Mouse (Mus musculus): ENCODE measurements around the gene Enpep. TPM values are rescaled to one million over a fixed set of nuclear protein-coding genes. Genes with fewer than 3 reads are reported as not detected.

Enpep gene
- polyA plus RNA-seq, 1 experiment from 2014 or later, result 1.3 TPM

DNA sequence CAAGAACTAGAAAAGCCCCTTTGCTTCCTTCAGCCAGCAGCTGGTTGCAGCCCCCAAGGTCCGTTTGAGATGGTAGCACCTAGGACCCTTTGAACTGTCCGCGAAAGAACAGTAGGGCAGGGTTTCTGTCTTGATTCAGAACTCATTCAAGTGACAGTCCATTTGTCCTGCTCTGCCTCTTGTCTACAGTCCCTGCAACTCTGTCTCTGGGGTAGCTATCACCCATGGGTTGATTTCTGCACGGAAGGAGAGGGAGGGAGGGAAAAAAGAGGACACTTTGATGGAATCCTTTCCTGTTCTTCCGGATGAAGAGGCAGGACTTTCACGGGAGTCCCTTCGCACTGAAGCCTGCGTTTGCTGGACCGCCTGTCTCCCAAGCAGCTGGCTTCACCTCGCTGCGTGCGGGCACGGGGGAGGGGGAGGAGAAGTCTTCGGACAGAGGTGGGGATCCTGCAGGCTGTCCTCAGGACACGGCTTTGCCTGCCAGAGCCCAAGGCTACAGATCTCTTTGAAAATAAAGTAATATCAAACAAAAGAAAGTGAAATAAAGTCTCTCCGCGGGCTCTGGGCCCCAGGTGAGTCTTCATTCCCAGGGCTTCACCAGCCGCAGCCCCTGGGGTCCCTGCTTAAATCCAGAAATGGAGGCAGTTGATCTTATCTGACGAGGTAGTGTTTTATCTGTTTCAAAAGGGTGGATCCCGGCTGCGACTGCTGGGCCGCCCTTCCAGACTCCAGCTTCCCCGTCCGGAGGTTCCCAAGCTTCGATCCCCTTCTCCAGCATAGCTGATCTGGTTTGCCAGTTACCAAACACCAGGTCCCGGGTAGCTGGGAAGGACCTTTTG, 108.3 kb downstream of the Enpep start:
- H3K27ac ChIP-seq (replicated peaks; ENCODE audit: low read depth, low read length), result no peak overlapping the region
- H3K9me3 ChIP-seq (ENCODE audit: control insufficient read depth, low read length), result no peaks in the 10 kb centered on the region
- no peak overlapping the region for H3K9ac ChIP-seq (replicated peaks; ENCODE audit: low read length)
- no peaks in the 10 kb centered on the region for H3K4me1 ChIP-seq (ENCODE audit: control insufficient read depth, insufficient read depth, low read length)
- peak overlapping the region; percentile 15; the same call in 1 of the 2 replicates for H3K4me2 ChIP-seq (ENCODE audit: low read length)
- DNase-seq (peak; percentile 26), ATAC-seq (ENCODE audit: low FRiP score, low TSS enrichment) (no peak)
- H3K27me3 ChIP-seq (ENCODE audit: control insufficient read depth, insufficient read depth, low read length), result peaks cover 90% of the 10 kb centered on the region
- no peaks in the 10 kb centered on the region for H3K36me3 ChIP-seq (ENCODE audit: control insufficient read depth, insufficient read depth, low read length)
- H3K4me3 ChIP-seq (replicated peaks; ENCODE audit: low read depth, low read length), result peak overlapping the region; percentile 7; the same call in 1 of the 2 replicates
- WGBS, result under 1% methylated on average over 26 of the region's 26 CpGs

DNA sequence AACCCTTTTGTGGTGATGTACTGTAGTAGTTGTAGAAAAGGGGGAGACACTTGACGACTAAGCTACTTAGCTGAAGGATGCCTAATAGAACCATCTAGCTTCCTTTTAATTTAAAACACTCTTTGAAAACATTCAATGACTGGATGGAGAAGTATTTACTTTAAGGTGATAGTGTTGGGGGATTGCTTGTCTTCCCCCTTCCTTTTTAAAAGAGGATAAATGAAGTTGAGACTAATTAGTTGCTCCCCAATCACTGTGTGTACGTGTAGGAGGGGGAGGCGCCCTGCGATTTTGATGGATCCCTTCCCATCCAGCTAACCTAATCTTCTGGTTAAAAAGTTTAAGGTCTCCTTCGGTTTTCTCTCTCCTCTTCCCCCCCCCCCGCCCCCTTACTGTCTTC, 109.1 kb downstream of the Enpep start:
- Histone ChIP-seq H3K27me3 (ENCODE audit: control insufficient read depth, insufficient read depth, low read length) (peaks cover 92% of the 10 kb centered on the region), H3K27ac (replicated peaks; ENCODE audit: low read depth, low read length) (no peak overlapping the region), H3K9ac (replicated peaks; ENCODE audit: low read length) (no peak overlapping the region), H3K4me3 (replicated peaks; ENCODE audit: low read depth, low read length) (no peak overlapping the region), H3K36me3 (ENCODE audit: control insufficient read depth, insufficient read depth, low read length) (no peaks in the 10 kb centered on the region), H3K4me2 (ENCODE audit: low read length) (no peak overlapping the region), H3K9me3 (ENCODE audit: control insufficient read depth, low read length) (no peaks in the 10 kb centered on the region), H3K4me1 (ENCODE audit: control insufficient read depth, insufficient read depth, low read length) (no peaks in the 10 kb centered on the region)
- no peak for ATAC-seq (ENCODE audit: low FRiP score, low TSS enrichment)
- DNase-seq, result peak; percentile 14
- under 1% methylated on average over 6 of the region's 6 CpGs for WGBS

DNA sequence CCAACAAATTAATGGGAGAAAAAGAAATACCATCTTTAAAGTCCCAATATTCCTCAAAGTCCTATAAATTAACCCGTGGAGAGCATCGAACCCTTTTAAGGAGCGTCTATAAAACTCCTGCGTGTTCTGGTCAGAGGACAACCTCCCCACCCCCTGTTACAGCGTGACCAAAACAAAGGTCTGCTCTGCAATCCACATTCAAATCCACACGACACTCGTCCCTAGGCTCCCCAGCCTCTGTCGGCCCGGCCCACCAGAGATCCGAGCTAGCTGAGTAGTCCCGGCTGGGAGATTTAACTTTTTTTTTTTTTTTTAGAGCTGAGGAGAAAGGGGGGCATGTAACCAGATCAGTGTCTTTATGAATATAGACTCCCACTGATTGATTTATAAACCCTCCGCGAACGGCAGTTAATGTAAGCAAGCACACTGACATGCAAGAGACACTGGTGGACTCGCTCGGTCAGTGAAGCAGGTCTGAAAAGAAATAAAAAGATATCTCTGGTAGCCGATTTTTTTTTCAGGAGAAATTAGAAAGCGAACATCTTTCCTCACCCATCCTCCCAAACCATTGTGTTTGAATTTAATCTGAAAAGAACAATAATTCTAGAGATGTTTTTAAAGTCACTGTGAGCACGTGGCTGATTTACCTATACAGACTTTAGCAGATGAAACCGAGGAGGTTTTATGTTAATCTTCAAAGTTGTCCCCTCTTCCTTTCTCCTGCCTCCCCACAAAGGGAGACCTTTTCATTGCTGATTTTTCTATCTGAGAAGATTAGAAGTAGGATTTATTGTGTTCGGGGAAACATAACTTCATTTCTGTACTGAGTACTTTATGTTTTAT, 109.9 kb downstream of the Enpep start:
- H3K4me2 ChIP-seq (ENCODE audit: low read length), result no peak overlapping the region
- WGBS, result under 1% methylated on average over 21 of the region's 21 CpGs
- H3K9me3 ChIP-seq (ENCODE audit: control insufficient read depth, low read length), result no peaks in the 10 kb centered on the region
- peak; percentile 41 for DNase-seq
- ATAC-seq (ENCODE audit: low FRiP score, low TSS enrichment), result no peak
- H3K4me3 ChIP-seq (replicated peaks; ENCODE audit: low read depth, low read length), result no peak overlapping the region
- H3K36me3 ChIP-seq (ENCODE audit: control insufficient read depth, insufficient read depth, low read length), result no peaks in the 10 kb centered on the region
- H3K27me3 ChIP-seq (ENCODE audit: control insufficient read depth, insufficient read depth, low read length), result peaks cover 92% of the 10 kb centered on the region
- H3K27ac ChIP-seq (replicated peaks; ENCODE audit: low read depth, low read length), result no peak overlapping the region
- no peaks in the 10 kb centered on the region for H3K4me1 ChIP-seq (ENCODE audit: control insufficient read depth, insufficient read depth, low read length)
- no peak overlapping the region for H3K9ac ChIP-seq (replicated peaks; ENCODE audit: low read length)

DNA sequence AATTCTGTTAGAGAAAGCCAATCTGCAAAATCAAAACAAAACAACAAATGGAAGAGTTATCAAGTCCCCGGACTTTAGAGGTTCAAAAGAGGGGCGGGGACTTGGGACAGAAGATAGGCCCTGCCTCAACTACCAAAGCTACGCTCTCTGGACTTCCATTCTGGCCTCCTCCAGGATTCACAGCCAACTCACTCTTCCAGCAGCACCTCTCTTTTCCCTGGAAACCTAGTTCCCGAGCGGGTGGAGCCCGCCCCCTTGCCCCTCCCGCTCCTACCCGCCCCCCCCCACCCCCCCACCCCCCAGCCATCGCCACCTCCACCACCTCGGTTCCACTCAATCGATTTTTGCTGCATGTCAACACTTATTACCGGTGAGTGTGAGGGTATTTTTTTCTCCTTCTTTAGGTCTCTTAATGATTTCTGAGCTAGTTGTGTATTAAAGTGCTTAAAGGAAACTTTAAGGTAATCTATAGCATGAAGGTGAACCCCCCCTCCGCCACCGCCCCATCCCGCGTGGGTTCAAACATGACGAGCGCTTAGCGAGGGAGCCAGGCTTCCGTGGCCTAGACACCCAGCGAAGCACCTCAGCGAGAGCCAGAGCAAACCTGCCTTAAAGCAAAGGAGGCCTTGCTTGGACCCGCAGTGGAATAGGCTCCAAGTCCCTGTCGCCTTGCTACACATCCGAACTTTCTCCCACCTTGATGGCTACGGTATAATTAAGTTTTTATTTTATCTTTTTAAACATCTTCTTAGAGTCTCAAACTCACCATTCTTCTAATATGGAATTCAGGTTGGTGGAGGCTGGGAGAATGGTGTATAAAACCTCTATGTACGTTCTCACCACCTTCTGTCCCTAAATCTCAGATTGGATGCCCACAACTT, 110.9 kb downstream of the Enpep start:
- ATAC-seq (ENCODE audit: low FRiP score, low TSS enrichment), result no peak
- peak; percentile 17 for DNase-seq
- H3K4me1 ChIP-seq (ENCODE audit: control insufficient read depth, insufficient read depth, low read length), result no peaks in the 10 kb centered on the region
- 1% methylated on average over 26 of the region's 27 CpGs for WGBS
- H3K4me2 ChIP-seq (ENCODE audit: low read length), result no peak overlapping the region
- H3K9ac ChIP-seq (replicated peaks; ENCODE audit: low read length), result no peak overlapping the region
- H3K27me3 ChIP-seq (ENCODE audit: control insufficient read depth, insufficient read depth, low read length), result peaks cover 86% of the 10 kb centered on the region
- no peaks in the 10 kb centered on the region for H3K9me3 ChIP-seq (ENCODE audit: control insufficient read depth, low read length)
- H3K27ac ChIP-seq (replicated peaks; ENCODE audit: low read depth, low read length), result no peak overlapping the region
- no peaks in the 10 kb centered on the region for H3K36me3 ChIP-seq (ENCODE audit: control insufficient read depth, insufficient read depth, low read length)
- H3K4me3 ChIP-seq (replicated peaks; ENCODE audit: low read depth, low read length), result no peak overlapping the region

- DNase-seq, result peak; percentile 36
Measured at GRCm38 (mm10) chr3:129220681-129221379, 111.7 kb downstream of the Enpep start.

GRCm38 (mm10) chr3:129220086-129220670, 112.3 kb downstream of the Enpep start:
- Histone ChIP-seq H3K27ac (replicated peaks; ENCODE audit: low read depth, low read length) (no peak overlapping the region), H3K36me3 (ENCODE audit: control insufficient read depth, insufficient read depth, low read length) (no peaks in the 10 kb centered on the region), H3K4me3 (replicated peaks; ENCODE audit: low read depth, low read length) (no peak overlapping the region), H3K4me1 (ENCODE audit: control insufficient read depth, insufficient read depth, low read length) (no peaks in the 10 kb centered on the region), H3K9ac (replicated peaks; ENCODE audit: low read length) (no peak overlapping the region), H3K9me3 (ENCODE audit: control insufficient read depth, low read length) (no peaks in the 10 kb centered on the region), H3K4me2 (ENCODE audit: low read length) (no peak overlapping the region), H3K27me3 (ENCODE audit: control insufficient read depth, insufficient read depth, low read length) (peaks cover 80% of the 10 kb centered on the region)
- WGBS, result under 1% methylated on average over 7 of the region's 7 CpGs
- DNase-seq, result peak; percentile 34
- no peak for ATAC-seq (ENCODE audit: low FRiP score, low TSS enrichment)

More at GRCm38 (mm10) chr3:129220681-129221379, 111.7 kb downstream of the Enpep start:
- H3K36me3 ChIP-seq (ENCODE audit: control insufficient read depth, insufficient read depth, low read length), result no peaks in the 10 kb centered on the region
- no peaks in the 10 kb centered on the region for H3K4me1 ChIP-seq (ENCODE audit: control insufficient read depth, insufficient read depth, low read length)
- H3K9me3 ChIP-seq (ENCODE audit: control insufficient read depth, low read length), result no peaks in the 10 kb centered on the region
- WGBS, result 1% methylated on average over 24 of the region's 24 CpGs
- no peak overlapping the region for H3K4me3 ChIP-seq (replicated peaks; ENCODE audit: low read depth, low read length)
- H3K4me2 ChIP-seq (ENCODE audit: low read length), result no peak overlapping the region
- no peak overlapping the region for H3K9ac ChIP-seq (replicated peaks; ENCODE audit: low read length)
- H3K27ac ChIP-seq (replicated peaks; ENCODE audit: low read depth, low read length), result no peak overlapping the region
- no peak for ATAC-seq (ENCODE audit: low FRiP score, low TSS enrichment)
- H3K27me3 ChIP-seq (ENCODE audit: control insufficient read depth, insufficient read depth, low read length), result peaks cover 81% of the 10 kb centered on the region

Data from midbrain, embryonic 14.5 days (tissue).